Mouse (Mus musculus): ENCODE data around the gene Vsig8. TPM values are rescaled to one million over a fixed set of nuclear protein-coding genes. Genes with fewer than 3 reads are reported as not detected.

Vsig8 gene
- polyA plus RNA-seq, 2 experiments: 0.40 to 0.49 TPM

GRCm38 (mm10) chr1:172509983-172510382 lies 45.8 kb upstream of the Vsig8 start:
- H3K4me1 ChIP-seq (ENCODE audit: control insufficient read depth, insufficient read depth, low read length): 0 out of 2 replicates have a peak, but pooled peaks cover 14% of the 10 kb centered on the region
- DNase-seq (ENCODE audit: low spot score) (no peak), ATAC-seq (ENCODE audit: low FRiP score, low read depth) (no peak)
- H3K9ac ChIP-seq (ENCODE audit: low read depth, low read length, severe bottlenecking): no peak overlapping the region
- peaks cover 5% of the 10 kb centered on the region; the same call in 1 of the 2 replicates for H3K36me3 ChIP-seq (ENCODE audit: control insufficient read depth, insufficient read depth, low read length)
- H3K9me3 ChIP-seq (ENCODE audit: control insufficient read depth, low read length): no peaks in the 10 kb centered on the region
- no peak for TF ChIP-seq POLR2A (IDR thresholded peaks at IDR 0.05; ENCODE audit: borderline replicate concordance, extremely low read depth, insufficient read depth, insufficient read length)
- H3K27me3 ChIP-seq (ENCODE audit: control insufficient read depth, insufficient read depth, low read length): no peaks in the 10 kb centered on the region
- H3K4me3 ChIP-seq (replicated peaks; ENCODE audit: low read length): no peak overlapping the region
- no peak overlapping the region for H3K27ac ChIP-seq (replicated peaks; ENCODE audit: low read depth, low read length)
- H3K4me2 ChIP-seq (replicated peaks; ENCODE audit: low read depth, low read length, severe bottlenecking): no peak overlapping the region
- 36% methylated on average over 8 of the region's 8 CpGs for WGBS

- 31% methylated on average over 13 of the region's 13 CpGs for WGBS
- Histone ChIP-seq H3K27me3 (ENCODE audit: control insufficient read depth, insufficient read depth, low read length) (no peaks in the 10 kb centered on the region), H3K36me3 (ENCODE audit: control insufficient read depth, insufficient read depth, low read length) (peaks cover 5% of the 10 kb centered on the region; the same call in 1 of the 2 replicates), H3K9ac (ENCODE audit: low read depth, low read length, severe bottlenecking) (no peak overlapping the region), H3K9me3 (ENCODE audit: control insufficient read depth, low read length) (no peaks in the 10 kb centered on the region), H3K4me1 (ENCODE audit: control insufficient read depth, insufficient read depth, low read length) (0 out of 2 replicates have a peak, but pooled peaks cover 13% of the 10 kb centered on the region), H3K4me3 (replicated peaks; ENCODE audit: low read length) (no peak overlapping the region), H3K27ac (replicated peaks; ENCODE audit: low read depth, low read length) (no peak overlapping the region), H3K4me2 (replicated peaks; ENCODE audit: low read depth, low read length, severe bottlenecking) (no peak overlapping the region)
- ATAC-seq (ENCODE audit: low FRiP score, low read depth) (no peak), DNase-seq (ENCODE audit: low spot score) (no peak)
- TF ChIP-seq POLR2A (IDR thresholded peaks at IDR 0.05; ENCODE audit: borderline replicate concordance, extremely low read depth, insufficient read depth, insufficient read length): no peak
These were observed 45.2 kb upstream of the Vsig8 start for GRCm38 (mm10) chr1:172510421-172510972.

- no peak for TF ChIP-seq POLR2A (IDR thresholded peaks at IDR 0.05; ENCODE audit: borderline replicate concordance, extremely low read depth, insufficient read depth, insufficient read length)
- peak; percentile 56 for DNase-seq (ENCODE audit: low spot score)
- peak overlapping the region; percentile 25; the same call in 1 of the 2 replicates for H3K4me2 ChIP-seq (replicated peaks; ENCODE audit: low read depth, low read length, severe bottlenecking)
- H3K36me3 ChIP-seq (ENCODE audit: control insufficient read depth, insufficient read depth, low read length): no peaks in the 10 kb centered on the region
- H3K27ac ChIP-seq (replicated peaks; ENCODE audit: low read depth, low read length): no peak overlapping the region; the same call in 1 of the 2 replicates
- H3K9ac ChIP-seq (ENCODE audit: low read depth, low read length, severe bottlenecking): 0 out of 2 replicates have a peak overlapping the region, but pooled peaks have one; percentile 12
- H3K4me3 ChIP-seq (replicated peaks; ENCODE audit: low read length): no peak overlapping the region
- ATAC-seq (ENCODE audit: low FRiP score, low read depth): peak; percentile 24; the same call in 1 of the 2 replicates
- 37% methylated on average over 13 of the region's 13 CpGs for WGBS
- no peaks in the 10 kb centered on the region for H3K9me3 ChIP-seq (ENCODE audit: control insufficient read depth, low read length)
- H3K27me3 ChIP-seq (ENCODE audit: control insufficient read depth, insufficient read depth, low read length): no peaks in the 10 kb centered on the region
- 0 out of 2 replicates have a peak, but pooled peaks cover 13% of the 10 kb centered on the region for H3K4me1 ChIP-seq (ENCODE audit: control insufficient read depth, insufficient read depth, low read length)
These were observed 42.8 kb upstream of the Vsig8 start for GRCm38 (mm10) chr1:172512962-172513361.

- no peak for DNase-seq (ENCODE audit: low spot score)
- ATAC-seq (ENCODE audit: low FRiP score, low read depth): no peak
- no peak for TF ChIP-seq POLR2A (IDR thresholded peaks at IDR 0.05; ENCODE audit: borderline replicate concordance, extremely low read depth, insufficient read depth, insufficient read length)
- Histone ChIP-seq H3K36me3 (ENCODE audit: control insufficient read depth, insufficient read depth, low read length) (no peaks in the 10 kb centered on the region), H3K4me2 (replicated peaks; ENCODE audit: low read depth, low read length, severe bottlenecking) (no peak overlapping the region), H3K27ac (replicated peaks; ENCODE audit: low read depth, low read length) (no peak overlapping the region; the same call in 1 of the 2 replicates), H3K9ac (ENCODE audit: low read depth, low read length, severe bottlenecking) (no peak overlapping the region), H3K4me3 (replicated peaks; ENCODE audit: low read length) (no peak overlapping the region), H3K9me3 (ENCODE audit: control insufficient read depth, low read length) (no peaks in the 10 kb centered on the region), H3K4me1 (ENCODE audit: control insufficient read depth, insufficient read depth, low read length) (0 out of 2 replicates have a peak, but pooled peaks cover 13% of the 10 kb centered on the region), H3K27me3 (ENCODE audit: control insufficient read depth, insufficient read depth, low read length) (no peaks in the 10 kb centered on the region)
- 65% methylated on average over 17 of the region's 17 CpGs for WGBS
These were observed 42.1 kb upstream of the Vsig8 start for GRCm38 (mm10) chr1:172513525-172514212.

GRCm38 (mm10) chr1:172514213-172514529 lies 41.6 kb upstream of the Vsig8 start:
- Histone ChIP-seq H3K27ac (replicated peaks; ENCODE audit: low read depth, low read length) (no peak overlapping the region), H3K9ac (ENCODE audit: low read depth, low read length, severe bottlenecking) (no peak overlapping the region), H3K9me3 (ENCODE audit: control insufficient read depth, low read length) (no peaks in the 10 kb centered on the region), H3K4me1 (ENCODE audit: control insufficient read depth, insufficient read depth, low read length) (0 out of 2 replicates have a peak, but pooled peaks cover 13% of the 10 kb centered on the region), H3K27me3 (ENCODE audit: control insufficient read depth, insufficient read depth, low read length) (no peaks in the 10 kb centered on the region), H3K36me3 (ENCODE audit: control insufficient read depth, insufficient read depth, low read length) (no peaks in the 10 kb centered on the region), H3K4me3 (replicated peaks; ENCODE audit: low read length) (no peak overlapping the region), H3K4me2 (replicated peaks; ENCODE audit: low read depth, low read length, severe bottlenecking) (no peak overlapping the region)
- TF ChIP-seq POLR2A (IDR thresholded peaks at IDR 0.05; ENCODE audit: borderline replicate concordance, extremely low read depth, insufficient read depth, insufficient read length): no peak
- 75% methylated on average over 4 of the region's 4 CpGs for WGBS
- ATAC-seq (ENCODE audit: low FRiP score, low read depth) (no peak), DNase-seq (ENCODE audit: low spot score) (no peak)

All from limb, embryonic 14.5 days (tissue).